Mouse (Mus musculus) lung, postnatal 25 days (tissue): ENCODE data around the gene Syt14.
A peak's percentile ranks its signal among the peaks of the same experiment; 100 is the strongest.

Experiments used
- DNase-seq: peaks from one replicate; pipeline ENCODE4 v3.0.0; 2022; ENCODE audit warnings: low spot score

The Syt14 gene

GRCm38 (mm10) chr1:192987203-192987602, 48.4 kb downstream of the Syt14 start:
- DNase-seq: no peak

DNA sequence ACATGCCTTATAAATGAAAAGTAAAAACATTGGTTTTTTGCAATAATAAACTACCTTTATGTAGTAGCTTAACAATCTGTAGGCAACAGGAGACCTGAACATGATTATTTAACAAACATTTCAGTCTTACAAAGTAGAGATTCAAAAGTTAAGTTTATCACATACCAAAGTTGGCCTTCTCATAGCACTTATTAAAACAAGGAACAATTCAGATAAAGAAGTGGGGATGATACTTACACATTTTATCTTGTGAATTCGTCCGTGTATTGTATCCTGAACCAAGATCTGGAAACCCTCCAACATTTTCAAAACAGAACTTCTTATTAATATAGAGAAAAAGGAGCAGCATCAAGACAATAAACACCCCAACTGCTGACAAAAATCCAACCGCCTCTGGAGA, 49.1 kb downstream of the Syt14 start:
- no peak for DNase-seq

DNA sequence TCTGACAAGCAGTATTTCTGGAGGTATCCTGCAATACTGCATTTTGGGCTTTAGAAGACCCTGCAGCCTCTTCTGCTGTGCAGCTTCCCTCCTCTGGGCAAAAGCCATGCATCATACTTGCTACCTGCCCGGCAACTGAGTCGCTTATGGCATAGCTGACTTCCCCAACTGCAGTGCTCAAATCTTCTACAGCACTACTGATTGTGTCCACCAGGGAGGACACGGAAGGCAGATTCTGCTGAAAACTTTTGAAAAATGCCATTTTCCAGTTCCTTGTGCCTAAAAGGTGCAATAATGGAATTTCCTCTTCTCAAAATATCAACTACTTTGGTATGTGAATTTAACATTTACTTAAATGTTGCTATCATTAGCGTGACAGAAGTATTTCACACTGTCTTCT, 51.2 kb downstream of the Syt14 start:
- DNase-seq: no peak

DNA sequence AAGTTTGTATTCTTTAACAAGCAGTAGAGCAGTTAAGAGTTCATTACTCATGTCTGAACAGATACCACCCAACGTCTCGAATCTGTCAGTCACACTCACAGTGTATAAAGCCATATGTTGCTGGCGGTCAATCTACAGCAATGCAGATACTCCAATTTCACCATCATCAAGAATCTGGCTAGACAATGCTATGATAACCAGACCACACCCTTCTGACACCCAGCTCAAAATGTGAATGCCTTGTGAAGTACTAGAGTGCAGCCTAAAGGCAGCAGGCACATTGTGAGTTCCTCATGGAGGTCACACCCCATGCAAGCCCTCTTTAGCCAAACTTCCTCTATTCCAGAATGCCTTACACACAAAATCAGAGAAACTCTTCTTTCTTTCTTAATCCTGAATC, 53.9 kb downstream of the Syt14 start:
- DNase-seq: no peak

DNA sequence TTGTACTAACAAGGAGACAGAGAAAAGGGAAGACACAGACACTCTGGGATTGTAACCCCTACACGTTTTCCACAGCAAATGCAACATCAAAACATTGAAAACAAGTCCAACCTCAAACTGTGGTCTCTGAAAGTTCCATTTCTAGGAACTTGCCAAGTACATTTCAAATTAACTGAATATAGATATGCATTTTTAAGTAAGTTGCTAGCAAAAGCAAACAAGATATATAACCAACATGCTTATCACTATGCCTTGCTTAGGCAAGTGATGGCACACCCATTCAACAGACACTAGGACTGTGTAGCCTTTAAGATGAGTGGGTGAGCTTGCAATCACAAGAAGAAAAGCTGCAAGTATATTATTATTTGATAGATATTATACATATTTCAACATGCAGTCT, 54.5 kb downstream of the Syt14 start:
- no peak for DNase-seq

DNA sequence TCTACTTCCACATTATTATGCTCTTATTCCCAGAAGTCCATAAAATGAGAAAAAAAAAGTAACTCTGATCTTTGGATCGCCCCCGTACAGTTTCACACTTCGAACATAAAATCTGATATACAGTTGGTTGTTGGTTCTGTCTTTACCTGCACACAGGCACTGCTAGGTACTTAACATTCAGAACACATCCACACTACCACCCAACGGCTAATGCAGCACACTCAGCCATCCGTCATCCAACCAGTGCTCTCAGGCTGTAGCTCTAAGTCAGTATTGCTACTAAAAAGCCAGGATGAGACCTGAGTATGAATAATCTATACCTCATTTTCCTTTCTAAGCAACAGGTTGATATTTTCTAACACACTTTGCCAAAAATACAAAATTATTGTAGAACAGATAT, 73.3 kb downstream of the Syt14 start:
- DNase-seq: no peak

DNA sequence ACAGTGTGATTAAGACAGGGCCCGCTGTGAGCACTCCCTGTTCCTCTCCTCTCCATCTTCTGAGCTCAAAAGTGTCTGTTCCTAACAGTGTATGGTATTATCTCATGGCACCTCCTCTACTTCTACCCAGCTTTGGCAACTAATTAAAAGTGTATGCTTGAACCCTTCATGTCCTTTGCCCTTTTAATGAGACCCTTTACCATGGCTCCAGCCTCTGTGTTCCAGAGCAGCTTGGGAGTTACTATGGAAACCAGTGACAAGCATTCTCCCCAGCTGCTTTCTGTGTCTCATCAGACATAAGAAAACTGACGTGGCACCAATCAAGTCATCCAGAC, 87.8 kb downstream of the Syt14 start:
- DNase-seq: no peak

DNA sequence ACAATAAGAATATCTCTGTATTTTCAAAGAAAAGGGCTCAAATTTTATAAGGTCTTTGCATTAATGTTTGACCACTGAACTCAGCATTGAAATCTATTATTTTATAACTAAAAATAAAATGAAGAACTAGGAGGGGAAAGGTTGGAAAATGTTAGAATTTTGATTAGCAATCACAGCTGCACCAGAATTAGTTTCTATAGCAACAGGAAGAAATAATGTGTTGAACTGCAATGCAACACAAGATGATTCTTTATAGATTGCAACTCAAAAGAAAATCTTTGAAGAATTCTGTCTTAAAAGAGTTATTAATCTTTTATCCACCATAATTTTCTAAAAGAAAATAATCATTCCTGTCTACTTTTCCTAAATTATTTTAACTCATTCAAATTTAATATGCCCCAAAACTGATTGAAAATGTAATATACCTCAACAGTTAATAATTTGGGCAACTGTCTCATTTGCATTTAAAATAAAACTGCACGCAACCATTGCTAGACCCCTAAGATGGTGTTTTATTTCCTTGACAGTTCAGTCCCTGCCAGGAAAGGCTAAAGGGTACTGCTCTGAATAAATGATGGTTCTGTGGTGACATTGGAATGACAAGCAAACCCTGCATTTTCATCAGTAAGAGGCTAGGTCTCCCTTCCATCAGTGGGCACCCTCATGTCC, 88.3 kb downstream of the Syt14 start:
- DNase-seq: no peak

DNA sequence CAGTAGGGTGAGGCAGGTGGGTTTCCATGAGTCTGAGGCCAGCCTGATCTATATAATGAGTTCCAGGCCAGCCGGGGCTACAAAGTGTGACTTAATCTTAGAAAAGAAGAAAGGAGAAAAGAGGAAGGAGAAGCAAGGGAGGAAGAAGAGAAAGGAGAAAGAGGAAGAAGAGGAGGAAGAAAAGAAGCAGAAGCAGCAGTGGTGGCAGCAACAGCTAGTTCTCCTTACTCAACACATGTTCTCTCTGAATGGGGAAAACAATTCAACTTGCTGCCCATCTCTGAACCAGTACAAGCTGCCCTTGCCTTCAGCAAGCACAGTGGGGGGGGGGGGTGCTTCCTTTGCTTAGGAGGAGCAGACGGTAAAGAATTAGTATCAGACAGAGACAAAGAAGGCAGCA, 96.5 kb downstream of the Syt14 start:
- DNase-seq: no peak

DNA sequence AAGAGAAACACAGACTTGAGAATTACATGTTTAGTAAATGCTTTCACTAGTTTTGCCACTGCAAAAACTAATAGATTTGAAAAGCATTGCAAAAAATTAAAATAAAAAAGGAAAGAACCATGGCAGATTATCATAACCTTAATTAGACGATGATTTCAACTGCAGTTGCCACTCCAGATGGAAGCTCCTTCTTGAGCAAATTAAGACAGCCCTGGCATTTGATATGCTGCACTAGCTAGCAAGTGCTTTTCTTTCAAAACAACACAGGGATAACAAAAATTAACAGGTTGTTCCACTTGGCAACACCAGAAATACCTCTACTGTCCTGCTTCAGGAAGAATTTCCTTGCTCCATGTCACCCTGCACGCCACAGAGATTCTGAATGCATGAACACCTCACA, 97.6 kb downstream of the Syt14 start:
- no peak for DNase-seq

DNA sequence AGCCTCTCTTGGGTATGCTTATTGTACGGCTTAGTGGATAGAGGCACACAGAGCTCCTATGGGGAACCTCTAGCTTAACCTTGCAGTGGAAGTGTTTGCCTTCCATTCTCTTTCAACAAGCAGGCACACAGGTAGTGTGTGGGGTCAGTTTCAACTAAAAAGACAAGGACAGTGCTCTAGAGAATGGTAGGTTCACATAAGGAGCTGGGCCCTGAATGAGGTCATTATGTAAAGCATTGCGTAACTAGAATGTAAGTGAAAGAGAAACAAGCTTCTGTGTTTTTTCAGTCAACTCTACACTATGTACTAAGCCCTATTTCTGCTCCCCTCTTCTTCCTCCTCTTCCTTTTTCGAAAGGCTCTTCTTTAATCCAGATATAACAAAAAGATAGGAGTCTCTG, 103.8 kb downstream of the Syt14 start:
- peak; percentile 4 for DNase-seq

DNA sequence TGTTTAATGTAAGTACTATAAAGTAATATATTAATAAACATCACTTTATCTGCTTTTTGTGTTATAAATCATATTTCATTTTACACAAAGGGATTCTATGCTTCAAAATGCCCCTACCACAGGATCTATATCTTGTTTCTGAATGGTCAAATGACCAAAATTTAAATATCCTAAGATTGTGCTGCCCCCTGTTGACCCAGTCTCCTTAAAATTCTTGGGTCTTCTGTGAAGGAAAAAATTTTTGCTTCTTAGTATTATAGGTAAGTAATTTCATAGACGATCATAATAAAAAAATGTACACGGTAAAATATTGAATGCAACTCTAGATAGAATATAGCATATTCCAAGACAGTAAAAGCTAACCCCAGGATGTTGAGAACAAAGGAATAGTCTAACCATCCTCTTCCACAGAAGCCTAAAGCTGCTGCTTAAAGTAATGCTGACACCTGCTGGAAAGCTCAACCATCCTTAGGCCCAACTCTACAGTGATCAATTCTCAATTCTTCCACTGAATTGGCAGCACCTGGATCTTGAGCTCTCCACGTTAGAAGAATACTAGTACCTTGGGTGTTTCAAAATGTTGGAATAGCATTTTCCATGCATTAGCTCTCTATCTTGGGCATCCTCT, 123.4 kb downstream of the Syt14 start:
- peak; percentile 4 for DNase-seq

DNA sequence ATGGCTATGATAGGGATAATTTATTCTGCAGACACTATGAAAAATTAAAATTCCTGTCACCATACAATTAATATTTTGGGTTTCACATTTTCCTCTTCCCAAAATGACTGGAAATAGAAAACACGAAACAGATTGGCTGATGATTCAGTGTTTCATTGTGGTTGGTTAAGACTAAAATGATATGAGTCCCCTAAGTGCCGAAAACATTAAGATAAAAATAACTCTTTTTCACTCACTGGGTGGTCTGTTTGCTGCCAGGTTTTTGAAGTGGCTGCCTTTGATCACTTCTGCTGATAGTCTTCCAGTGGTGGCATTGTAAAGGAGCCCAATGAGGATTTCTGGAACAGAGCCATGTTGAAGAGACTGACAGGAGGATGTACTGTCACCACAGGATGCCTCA, 134.1 kb downstream of the Syt14 start:
- DNase-seq: no peak

GRCm38 (mm10) chr1:192900913-192901312, 134.7 kb downstream of the Syt14 start:
- no peak for DNase-seq

GRCm38 (mm10) chr1:192898742-192899141, 136.8 kb downstream of the Syt14 start:
- DNase-seq: no peak

DNA sequence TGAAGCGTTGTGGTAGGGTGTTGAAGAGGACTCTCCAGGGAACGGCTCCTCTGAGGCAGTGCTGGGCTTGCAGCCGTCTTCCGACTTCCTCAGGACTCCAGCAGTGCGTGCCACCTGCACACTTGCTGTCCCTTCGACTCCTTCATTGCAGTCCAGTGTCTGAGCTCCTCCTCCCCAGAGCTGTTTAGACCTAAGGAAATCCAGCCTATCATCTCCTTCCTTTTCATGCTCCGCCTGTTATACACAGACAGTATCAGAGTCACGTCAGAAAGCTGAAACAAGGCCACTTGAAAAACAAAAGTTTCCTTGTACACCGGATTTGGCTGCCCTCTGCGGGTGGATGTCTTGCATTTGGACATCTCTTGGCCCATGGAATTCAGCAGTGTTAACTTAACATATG, 138.4 kb downstream of the Syt14 start:
- DNase-seq: peak; percentile 21

DNA sequence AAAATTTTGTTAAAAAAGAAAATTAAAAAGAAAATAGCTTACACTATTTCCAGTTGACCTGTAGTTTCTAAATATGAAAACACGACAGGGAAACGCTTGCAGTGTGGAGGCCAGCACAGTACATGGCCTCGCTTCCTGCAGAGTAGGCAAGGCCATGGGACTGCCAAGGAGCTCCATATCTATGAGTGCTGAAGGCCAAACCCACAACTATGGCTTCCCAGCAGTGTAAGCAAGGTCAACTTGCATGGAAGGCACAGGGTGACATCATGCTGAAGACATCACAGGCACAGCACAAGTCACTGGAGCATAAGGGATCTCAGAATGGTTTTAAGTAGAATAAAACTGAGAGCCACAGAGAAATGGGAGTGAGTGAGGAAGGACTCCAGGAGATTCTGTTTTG, 139.5 kb downstream of the Syt14 start:
- no peak for DNase-seq

DNA sequence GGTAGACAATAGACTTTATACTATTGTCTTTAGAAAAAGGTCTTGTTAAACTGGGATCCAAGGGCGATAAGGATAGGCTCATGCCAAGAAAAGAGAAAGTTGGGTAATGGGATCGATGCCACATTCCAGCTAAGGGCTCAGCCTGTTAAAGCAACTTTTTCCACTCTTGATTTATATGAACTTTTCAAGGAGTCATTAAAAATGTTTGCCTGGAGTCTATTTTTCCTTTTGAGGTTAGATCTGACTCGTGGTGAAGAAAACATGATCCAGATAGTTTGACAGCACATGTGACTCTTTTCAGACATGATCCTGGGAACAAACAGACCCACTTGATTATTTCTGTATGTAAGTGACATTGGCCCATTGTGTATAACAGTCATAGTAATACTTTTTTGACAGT, 144.9 kb downstream of the Syt14 start:
- no peak for DNase-seq

GRCm38 (mm10) chr1:192882617-192883295, 152.8 kb downstream of the Syt14 start:
- DNase-seq: no peak

GRCm38 (mm10) chr1:192880130-192880529, 155.4 kb downstream of the Syt14 start:
- no peak for DNase-seq

GRCm38 (mm10) chr1:192879086-192879580, 156.4 kb downstream of the Syt14 start:
- no peak for DNase-seq

GRCm38 (mm10) chr1:192872841-192873240, 162.7 kb downstream of the Syt14 start:
- DNase-seq: no peak

GRCm38 (mm10) chr1:192869761-192870160, 165.8 kb downstream of the Syt14 start:
- no peak for DNase-seq

DNA sequence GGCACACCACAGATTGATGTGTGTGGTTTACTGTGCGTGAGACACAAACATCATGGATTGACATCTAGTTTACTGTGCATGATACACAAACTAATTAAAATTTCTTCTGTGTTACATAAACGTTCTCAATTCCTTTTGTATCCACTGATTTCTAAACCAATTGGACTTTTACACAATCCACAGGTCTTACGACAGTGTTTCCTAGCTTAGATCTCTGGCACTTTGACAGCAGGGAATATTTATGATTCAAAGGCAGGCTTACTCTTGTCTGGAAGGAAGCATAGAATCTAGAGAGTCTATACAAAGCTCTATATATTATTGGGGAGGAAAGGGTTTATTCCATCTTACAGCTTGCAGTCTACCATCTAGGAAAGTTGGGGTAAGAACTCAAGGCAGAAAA, 171.1 kb downstream of the Syt14 start:
- DNase-seq: no peak
